Mouse (Mus musculus): ENCODE results near the gene Hoxa13. TPM values are rescaled to one million over a fixed set of nuclear protein-coding genes. Genes with fewer than 3 reads are reported as not detected.

Hoxa13 gene
- polyA plus RNA-seq, 1 experiment from 2014 or later = not detected

DNA sequence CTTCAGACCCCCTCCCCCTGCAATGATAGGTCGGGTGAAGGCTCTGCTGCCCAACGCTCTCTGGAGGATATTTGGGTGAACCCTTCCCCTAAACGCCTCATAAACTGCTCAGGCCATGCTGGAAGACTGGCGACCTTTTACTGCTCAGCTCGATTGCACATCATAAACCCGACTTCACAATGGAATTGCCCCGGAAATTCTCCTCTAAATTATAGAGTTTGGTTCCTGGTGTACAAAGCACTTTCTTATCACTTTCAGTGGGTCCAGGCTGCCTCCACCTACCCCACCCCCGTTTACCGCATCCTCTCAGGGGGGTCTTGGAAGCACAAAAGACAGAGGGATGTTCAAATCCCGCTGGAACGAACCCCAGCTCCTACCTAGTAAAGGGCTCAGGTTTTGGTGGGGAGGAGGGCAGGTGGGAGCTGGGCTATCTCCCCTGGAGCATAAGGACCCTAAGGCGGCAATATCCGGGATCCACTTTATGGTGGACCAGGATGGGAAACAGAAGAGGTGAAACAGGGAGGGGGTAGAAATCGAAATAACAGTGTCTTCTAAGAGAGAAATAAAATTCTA is 42.0 kb downstream of the Hoxa13 start:
- WGBS = 5% methylated on average over 14 of the region's 14 CpGs
- no peaks in the 10 kb centered on the region for H3K36me3 ChIP-seq (replicated peaks)
- H3K27ac ChIP-seq = no peak overlapping the region
- peaks cover 26% of the 10 kb centered on the region for H3K4me1 ChIP-seq
- H3K4me3 ChIP-seq = no peak overlapping the region
- no peak for DNase-seq (ENCODE audit: extremely low spot score, low spot score)
- H3K27me3 ChIP-seq (ENCODE audit: poor library complexity, severe bottlenecking) = peaks cover 100% of the 10 kb centered on the region
- no peaks in the 10 kb centered on the region for H3K9me3 ChIP-seq

GRCm38 (mm10) chr6:52217895-52218642 is 42.6 kb downstream of the Hoxa13 start:
- H3K9me3 ChIP-seq = no peaks in the 10 kb centered on the region

DNA sequence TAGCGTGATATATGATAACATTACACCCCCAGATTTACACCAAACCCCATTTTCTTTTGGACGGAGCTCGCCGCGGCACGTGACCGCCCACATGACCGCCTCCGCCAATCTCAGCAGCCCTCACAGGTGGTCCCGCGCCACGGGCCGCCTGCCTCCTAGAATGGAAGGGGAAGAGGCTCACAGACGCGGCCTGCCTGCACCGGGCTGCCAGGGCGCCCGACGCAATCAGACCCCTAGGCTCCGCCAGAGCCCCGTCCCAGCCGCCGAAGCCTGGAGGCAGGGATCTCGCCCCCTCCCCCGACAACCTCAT is 43.3 kb downstream of the Hoxa13 start:
- Histone ChIP-seq H3K9me3 (no peaks in the 10 kb centered on the region), H3K4me1 (peaks cover 30% of the 10 kb centered on the region), H3K4me3 (peak overlapping the region; percentile 42), H3K36me3 (replicated peaks) (no peaks in the 10 kb centered on the region), H3K27me3 (ENCODE audit: poor library complexity, severe bottlenecking) (peaks cover 100% of the 10 kb centered on the region), H3K27ac (no peak overlapping the region)
- DNase-seq (ENCODE audit: extremely low spot score, low spot score) = peak; percentile 76
- WGBS = under 1% methylated on average over 25 of the region's 25 CpGs

More at GRCm38 (mm10) chr6:52217895-52218642, 42.6 kb downstream of the Hoxa13 start:
- H3K4me3 ChIP-seq = peak overlapping the region; percentile 42
- WGBS = 3% methylated on average over 23 of the region's 23 CpGs
- peaks cover 100% of the 10 kb centered on the region for H3K27me3 ChIP-seq (ENCODE audit: poor library complexity, severe bottlenecking)
- H3K27ac ChIP-seq = no peak overlapping the region
- DNase-seq (ENCODE audit: extremely low spot score, low spot score) = no peak
- H3K4me1 ChIP-seq = peaks cover 27% of the 10 kb centered on the region
- no peaks in the 10 kb centered on the region for H3K36me3 ChIP-seq (replicated peaks)

DNA sequence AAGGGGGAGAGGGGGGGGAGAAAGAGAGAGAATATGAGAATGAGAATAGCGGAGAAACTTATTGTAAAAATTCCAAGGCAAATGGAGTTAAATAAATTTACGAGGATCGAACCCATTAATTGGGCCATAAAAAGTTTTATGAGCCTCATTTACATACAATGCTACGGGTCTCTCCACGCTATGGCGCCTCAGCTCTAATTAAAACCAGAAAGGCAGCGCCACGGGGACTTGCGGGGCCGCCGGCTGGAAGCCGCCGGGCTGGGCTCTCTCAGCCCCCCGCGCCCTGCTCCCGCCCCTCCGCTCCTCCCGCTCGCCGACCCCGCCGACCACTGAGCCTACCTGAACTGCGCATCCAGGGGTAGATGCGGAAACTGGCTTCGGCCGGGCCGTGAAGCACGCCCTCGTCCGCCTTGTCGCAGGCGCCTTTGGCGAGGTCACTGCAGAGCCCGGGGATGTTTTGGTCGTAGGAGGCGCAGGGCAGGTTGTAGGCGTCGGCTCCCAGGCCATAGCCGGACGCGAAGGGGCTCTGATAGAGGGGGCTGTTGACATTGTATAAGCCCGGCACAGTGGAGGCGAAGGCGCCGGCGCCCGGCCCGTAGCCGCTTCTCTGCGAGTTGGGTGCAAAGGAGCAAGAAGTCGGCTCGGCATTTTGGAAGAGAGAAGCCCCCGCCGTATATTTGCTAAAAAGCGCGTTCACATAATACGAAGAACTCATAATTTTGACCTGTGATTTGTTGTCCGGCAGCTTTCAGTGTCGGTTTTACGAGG is 43.8 kb downstream of the Hoxa13 start:
- Histone ChIP-seq H3K27ac (no peak overlapping the region), H3K27me3 (ENCODE audit: poor library complexity, severe bottlenecking) (peaks cover 100% of the 10 kb centered on the region), H3K9me3 (no peaks in the 10 kb centered on the region), H3K4me3 (peak overlapping the region; percentile 42), H3K4me1 (peaks cover 28% of the 10 kb centered on the region), H3K36me3 (replicated peaks) (no peaks in the 10 kb centered on the region)
- WGBS = 2% methylated on average over 60 of the region's 60 CpGs
- no peak for DNase-seq (ENCODE audit: extremely low spot score, low spot score)

GRCm38 (mm10) chr6:52215771-52216535 is 44.7 kb downstream of the Hoxa13 start:
- DNase-seq (ENCODE audit: extremely low spot score, low spot score) = no peak
- Histone ChIP-seq H3K27ac (no peak overlapping the region), H3K9me3 (no peaks in the 10 kb centered on the region), H3K27me3 (ENCODE audit: poor library complexity, severe bottlenecking) (peaks cover 100% of the 10 kb centered on the region), H3K4me3 (no peak overlapping the region), H3K36me3 (replicated peaks) (no peaks in the 10 kb centered on the region), H3K4me1 (peaks cover 26% of the 10 kb centered on the region)
- WGBS = 2% methylated on average over 30 of the region's 30 CpGs

- WGBS = 14% methylated on average over 3 of the region's 3 CpGs
- peaks cover 100% of the 10 kb centered on the region for H3K27me3 ChIP-seq (ENCODE audit: poor library complexity, severe bottlenecking)
- no peak for DNase-seq (ENCODE audit: extremely low spot score, low spot score)
These were observed 45.6 kb downstream of the Hoxa13 start for GRCm38 (mm10) chr6:52215070-52215469.

DNA sequence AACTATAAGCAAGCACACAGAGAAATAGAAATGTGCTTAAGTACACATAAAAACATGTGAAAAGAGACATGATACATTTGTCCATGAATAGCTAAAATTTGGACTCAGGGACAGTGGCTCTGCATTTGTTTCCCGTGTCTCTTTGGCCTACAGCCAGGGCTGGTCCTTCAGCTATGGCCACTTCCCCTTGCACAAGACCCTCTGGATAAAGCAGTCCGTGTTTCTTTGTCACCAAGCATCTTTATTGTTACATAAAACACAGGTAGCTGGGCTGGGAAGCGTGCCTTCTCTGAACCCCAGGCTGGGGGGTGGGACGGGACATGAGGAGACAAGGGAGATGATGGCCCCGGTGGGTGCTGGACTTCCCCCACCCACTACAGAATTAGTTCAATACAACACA is 46.4 kb downstream of the Hoxa13 start:
- no peak for DNase-seq (ENCODE audit: extremely low spot score, low spot score)
- no peaks in the 10 kb centered on the region for H3K9me3 ChIP-seq
- H3K36me3 ChIP-seq (replicated peaks) = no peaks in the 10 kb centered on the region
- H3K27me3 ChIP-seq (ENCODE audit: poor library complexity, severe bottlenecking) = peaks cover 100% of the 10 kb centered on the region
- peaks cover 26% of the 10 kb centered on the region for H3K4me1 ChIP-seq
- H3K27ac ChIP-seq = no peak overlapping the region
- no peak overlapping the region for H3K4me3 ChIP-seq
- 10% methylated on average over 5 of the region's 5 CpGs for WGBS

More at GRCm38 (mm10) chr6:52215070-52215469, 45.6 kb downstream of the Hoxa13 start:
- H3K36me3 ChIP-seq (replicated peaks) = no peaks in the 10 kb centered on the region
- H3K27ac ChIP-seq = no peak overlapping the region
- no peak overlapping the region for H3K4me3 ChIP-seq
- H3K9me3 ChIP-seq = no peaks in the 10 kb centered on the region
- H3K4me1 ChIP-seq = peaks cover 26% of the 10 kb centered on the region

DNA sequence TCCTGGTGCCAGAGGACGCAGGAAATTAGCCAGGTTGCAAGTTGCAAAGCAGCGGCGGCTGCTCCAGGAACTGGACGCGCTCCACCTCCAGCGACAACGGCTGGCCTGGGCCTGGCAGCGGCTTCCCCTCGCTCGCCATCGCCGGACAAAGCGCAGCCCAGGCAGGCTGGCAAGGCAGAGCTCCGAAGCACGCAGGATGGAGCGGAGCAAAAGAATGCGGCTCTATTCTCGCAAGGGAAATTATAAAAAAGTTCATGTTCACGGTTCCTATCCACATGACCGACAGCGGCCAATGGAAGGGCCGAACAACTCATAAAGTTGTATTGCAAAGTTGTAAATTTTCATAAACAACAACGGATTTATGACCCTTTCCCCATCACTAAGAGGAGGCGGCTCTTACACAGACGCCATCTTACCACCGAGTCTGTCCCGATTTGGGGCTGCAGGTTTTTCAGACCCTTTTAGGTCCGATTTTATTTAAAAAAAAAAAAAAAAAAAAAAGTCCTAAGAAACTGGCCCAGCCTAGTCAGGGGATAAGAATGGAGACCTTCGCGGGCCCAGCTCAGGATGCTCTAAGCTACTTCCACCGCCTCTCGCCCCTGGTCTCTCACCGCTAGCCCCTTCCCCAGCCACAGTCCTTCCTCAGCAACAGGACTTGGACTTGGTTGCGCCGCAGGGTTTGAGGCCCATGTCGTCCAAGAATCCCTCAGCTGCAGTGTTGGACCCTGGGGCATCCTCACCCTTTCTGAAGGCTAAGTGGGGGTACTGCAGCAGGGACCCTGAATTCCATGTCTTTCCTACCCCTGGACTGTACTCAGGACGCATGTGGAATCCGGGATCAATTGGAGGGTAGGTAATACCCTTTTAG is 47.3 kb downstream of the Hoxa13 start, which contains the start of the genes Hoxa3 and Gm28308:
Gene Hoxa3 (minus strand): TSS at position 218 of the 868 bp plus-strand sequence.
Gene Gm28308 (minus strand): TSS at position 221 of the 868 bp plus-strand sequence.
- no peak within 1 kb of the TSS for H3K4me3 ChIP-seq
- 2% methylated on average over 38 of the region's 38 CpGs for WGBS
- DNase-seq (ENCODE audit: extremely low spot score, low spot score) = no peak

DNA sequence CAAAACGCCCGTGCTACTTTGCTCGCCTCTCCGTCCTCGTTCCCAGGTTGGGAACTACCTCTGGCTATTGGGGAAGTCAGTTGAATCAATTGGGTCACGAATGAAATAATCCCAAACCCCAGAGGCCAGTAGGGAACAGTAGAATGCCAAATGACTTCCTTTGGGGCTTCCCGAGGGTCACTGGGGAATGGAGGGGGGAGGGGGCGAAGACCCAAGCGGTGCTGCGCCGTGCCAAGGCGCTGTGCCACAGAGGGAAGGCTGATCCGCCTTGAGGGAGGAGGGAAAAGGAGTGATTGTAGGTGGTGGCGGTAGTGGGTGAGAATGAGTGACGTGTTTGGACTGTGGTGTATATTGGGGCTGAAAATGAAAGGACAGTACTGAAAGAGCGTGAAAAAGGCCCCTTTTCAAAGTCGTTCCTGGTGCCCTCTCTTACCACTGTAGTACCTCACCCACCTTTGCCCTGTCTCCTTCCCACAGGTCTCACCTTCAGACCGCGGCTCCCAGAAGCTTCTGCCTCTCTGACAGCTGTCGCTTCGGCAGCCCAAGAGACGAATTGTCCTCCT is 48.0 kb downstream of the Hoxa13 start:
- Histone ChIP-seq H3K27ac (no peak overlapping the region), H3K27me3 (ENCODE audit: poor library complexity, severe bottlenecking) (peaks cover 100% of the 10 kb centered on the region), H3K9me3 (no peaks in the 10 kb centered on the region), H3K4me3 (no peak overlapping the region), H3K4me1 (peaks cover 33% of the 10 kb centered on the region), H3K36me3 (replicated peaks) (no peaks in the 10 kb centered on the region)
- 2% methylated on average over 22 of the region's 22 CpGs for WGBS
- DNase-seq (ENCODE audit: extremely low spot score, low spot score) = no peak

More for the DNA sequence above, 47.3 kb downstream of the Hoxa13 start, which contains the start of the genes Hoxa3 and Gm28308:
- Histone ChIP-seq H3K27me3 (ENCODE audit: poor library complexity, severe bottlenecking) (peaks cover 100% of the 10 kb centered on the region), H3K27ac (no peak within 1 kb of the TSS), H3K36me3 (replicated peaks) (no peaks in the 10 kb centered on the region), H3K4me1 (peaks cover 32% of the 10 kb centered on the region), H3K9me3 (no peaks in the 10 kb centered on the region)

GRCm38 (mm10) chr6:52211961-52212360 is 48.7 kb downstream of the Hoxa13 start:
- H3K27me3 ChIP-seq (ENCODE audit: poor library complexity, severe bottlenecking) = peaks cover 100% of the 10 kb centered on the region
- no peak overlapping the region for H3K27ac ChIP-seq
- H3K4me1 ChIP-seq = peaks cover 26% of the 10 kb centered on the region
- 3% methylated on average over 13 of the region's 13 CpGs for WGBS
- H3K4me3 ChIP-seq = no peak overlapping the region
- no peaks in the 10 kb centered on the region for H3K9me3 ChIP-seq
- H3K36me3 ChIP-seq (replicated peaks) = no peaks in the 10 kb centered on the region
- no peak for DNase-seq (ENCODE audit: extremely low spot score, low spot score)

DNA sequence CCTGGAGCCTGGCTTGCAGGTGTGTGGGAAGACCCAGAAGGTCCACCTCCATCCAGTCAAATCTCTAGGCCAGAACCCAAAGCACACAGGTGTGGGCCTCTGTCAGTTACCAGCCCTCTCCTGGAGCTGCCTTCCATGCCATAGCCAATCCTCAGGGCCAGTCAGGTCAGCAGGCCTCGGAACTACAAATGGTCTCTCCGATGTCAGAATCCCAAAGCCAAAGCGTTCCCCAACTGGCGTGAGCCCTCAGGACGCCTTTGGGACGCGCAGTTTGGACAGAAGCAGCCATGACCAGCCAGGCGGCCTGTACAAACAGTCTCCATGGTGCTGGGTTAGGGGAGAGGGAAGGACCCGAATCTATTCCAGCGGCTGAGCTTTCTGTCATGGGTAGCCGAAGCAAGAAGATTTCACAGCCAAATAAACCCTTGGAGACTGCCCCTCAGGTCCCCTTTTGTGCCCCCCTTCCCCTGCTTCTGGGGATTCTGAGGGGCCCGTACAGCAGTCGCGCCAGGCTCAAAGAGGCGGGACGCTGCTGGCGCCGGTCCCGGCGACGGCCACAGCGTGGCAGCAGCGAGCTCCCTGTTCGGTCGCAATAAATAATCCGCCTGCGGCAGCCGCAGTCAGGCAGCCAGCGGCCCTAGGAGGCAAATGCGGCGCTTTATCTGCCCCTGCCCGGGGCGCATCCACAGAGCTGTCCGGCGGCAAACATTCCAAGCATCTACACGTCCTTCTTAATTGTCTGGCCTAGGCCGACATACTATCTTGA is 49.3 kb downstream of the Hoxa13 start:
- peak; percentile 76 for DNase-seq (ENCODE audit: extremely low spot score, low spot score)
- H3K4me1 ChIP-seq = peaks cover 23% of the 10 kb centered on the region
- H3K27me3 ChIP-seq (ENCODE audit: poor library complexity, severe bottlenecking) = peaks cover 100% of the 10 kb centered on the region
- under 1% methylated on average over 37 of the region's 37 CpGs for WGBS
- no peaks in the 10 kb centered on the region for H3K36me3 ChIP-seq (replicated peaks)
- no peaks in the 10 kb centered on the region for H3K9me3 ChIP-seq
- H3K27ac ChIP-seq = no peak overlapping the region
- H3K4me3 ChIP-seq = no peak overlapping the region

Data from forebrain, embryonic 10.5 days (tissue).